Comparison of ENCODE assay signal across 22 mouse cellular contexts in genomic region chr10:44024705-44025104, GRCm38 (mm10).
A peak's percentile ranks its signal among the peaks of the same experiment; 100 is the strongest.
DNase-seq lines count a peak whose midpoint lies in the region; ATAC-seq and TF ChIP-seq lines count a peak whose summit lies in the region.
"Had no signal": no experiment of that assay in that cellular context is flagged by ENCODE, and none has a peak within 500 bp of the region (broad histone marks: within the 10 kb centered on the region; RNA-seq: fewer than 3 reads in every experiment).

No protein-coding gene starts in this region.

- no peaks in the 10 kb centered on the region for H3K27me3 ChIP-seq in CH12.LX (replicated peaks)
- no peaks in the 10 kb centered on the region for H3K27me3 ChIP-seq in midbrain, embryonic 11.5 days (ENCODE audit: control insufficient read depth, insufficient read depth, low read length)
- no peaks in the 10 kb centered on the region for H3K27me3 ChIP-seq in intestine, embryonic 15.5 days (replicated peaks)
- H3K27me3 ChIP-seq: embryonic facial prominence, embryonic 15.5 days; heart, embryonic 13.5 days; midbrain, embryonic 13.5 days had no signal

- TF ChIP-seq EP300 in CH12.LX (IDR thresholded peaks at IDR 0.05; ENCODE audit: low read length): no peak

- no peaks in the 10 kb centered on the region for H3K9me3 ChIP-seq in CH12.LX (replicated peaks; ENCODE audit: low read length)
- no peaks in the 10 kb centered on the region for H3K9me3 ChIP-seq in midbrain, embryonic 11.5 days (ENCODE audit: control insufficient read depth, low read length)
- no peaks in the 10 kb centered on the region for H3K9me3 ChIP-seq in intestine, embryonic 15.5 days
- H3K9me3 ChIP-seq: embryonic facial prominence, embryonic 15.5 days; heart, embryonic 13.5 days; limb, embryonic 10.5 days; midbrain, embryonic 13.5 days had no signal

- WGBS in midbrain, embryonic 11.5 days: 69% methylated on average over 10 of the region's 10 CpGs
- 56% methylated on average over 10 of the region's 10 CpGs for WGBS in intestine, embryonic 15.5 days

- dilution Hi-C loops in CH12.LX (cut with MboI; ENCODE audit: extremely low pct_ligation_motif_present, extremely low pct_unique_long_range_greater_than_20kb, low sequenced_read_pairs): no loop called here

- no peak overlapping the region for H3K4me2 ChIP-seq in CH12.LX (ENCODE audit: insufficient read depth, low read depth, poor library complexity, severe bottlenecking)
- H3K4me2 ChIP-seq in midbrain, embryonic 11.5 days: no peak overlapping the region
- H3K4me2 ChIP-seq in intestine, embryonic 15.5 days (replicated peaks): no peak overlapping the region
- H3K4me2 ChIP-seq: embryonic facial prominence, embryonic 15.5 days; heart, embryonic 13.5 days; midbrain, embryonic 13.5 days had no signal

- peaks cover 2 to 4% of the 10 kb centered on the region in 2 experiments; a peak in 3 of 4 replicates for H3K4me1 ChIP-seq in CH12.LX (ENCODE audit: control insufficient read depth in 1 of 2, insufficient read depth in 2 of 2)
- H3K4me1 ChIP-seq in midbrain, embryonic 11.5 days (ENCODE audit: control insufficient read depth, insufficient read depth, low read length): no peaks in the 10 kb centered on the region
- no peaks in the 10 kb centered on the region for H3K4me1 ChIP-seq in intestine, embryonic 15.5 days (replicated peaks)
- H3K4me1 ChIP-seq: embryonic facial prominence, embryonic 15.5 days; heart, embryonic 13.5 days; limb, embryonic 10.5 days; midbrain, embryonic 13.5 days had no signal

- in situ Hi-C loops in CH12.LX (cut with MboI; ENCODE audit: low pct_ligation_motif_present, low pct_unique_long_range_greater_than_20kb, low sequenced_read_pairs): no loop called here

- no peak overlapping the region for H3K27ac ChIP-seq in CH12.LX (ENCODE audit: insufficient read depth, low read depth)
- H3K27ac ChIP-seq in midbrain, embryonic 11.5 days (ENCODE audit: low read depth, low read length): no peak overlapping the region
- no peak overlapping the region for H3K27ac ChIP-seq in intestine, embryonic 15.5 days
- H3K27ac ChIP-seq: embryonic facial prominence, embryonic 15.5 days; heart, embryonic 13.5 days; limb, embryonic 10.5 days; midbrain, embryonic 13.5 days had no signal

- no peak overlapping the region for H3K4me3 ChIP-seq in CH12.LX (replicated peaks in 1 of 3; ENCODE audit: low read depth in 2 of 3, low read length in 2 of 3, poor library complexity in 1 of 3)
- H3K4me3 ChIP-seq in midbrain, embryonic 11.5 days (ENCODE audit: low read depth, low read length): no peak overlapping the region
- H3K4me3 ChIP-seq in intestine, embryonic 15.5 days (replicated peaks): no peak overlapping the region
- H3K4me3 ChIP-seq: embryonic facial prominence, embryonic 15.5 days; heart, embryonic 13.5 days; limb, embryonic 10.5 days; midbrain, embryonic 13.5 days; myocyte had no signal

- no peak; the same call in 1 of the 2 replicates for TF ChIP-seq POLR2A in CH12.LX (IDR thresholded peaks at IDR 0.05; ENCODE audit: low read depth, low read length)

- no peak overlapping the region for H3K9ac ChIP-seq in CH12.LX (ENCODE audit: insufficient read depth, low read depth)
- no peak overlapping the region for H3K9ac ChIP-seq in midbrain, embryonic 11.5 days (ENCODE audit: low read length)
- H3K9ac ChIP-seq in intestine, embryonic 15.5 days: no peak overlapping the region
- H3K9ac ChIP-seq: embryonic facial prominence, embryonic 15.5 days; heart, embryonic 13.5 days; midbrain, embryonic 13.5 days had no signal

- DNase-seq in CD4-positive helper T cell, adult 2 months (ENCODE audit: low read depth, low spot score): peak; percentile 36
- no peak for DNase-seq in CH12.LX (ENCODE audit: extremely low read depth)
- DNase-seq in ZHBTc4 (ENCODE audit: low read depth, low spot score): peak; percentile 38
- no peak for DNase-seq in adrenal gland, adult 2 months
- no peak for DNase-seq in midbrain, embryonic 11.5 days (ENCODE audit: low spot score, missing footprints)
- no peak for DNase-seq in embryo, embryonic 11 days
- DNase-seq: adrenal gland, postnatal 10 days; cerebellum, adult 18-20 months; cerebellum, postnatal 36 days; heart, adult 18-20 months; heart, postnatal 14 days; kidney, adult 8-10 months; kidney, postnatal 10 days; lung, postnatal 10 days had no signal

- no peaks in the 10 kb centered on the region for H3K36me3 ChIP-seq in CH12.LX (replicated peaks in 1 of 2; ENCODE audit: control insufficient read depth in 1 of 2, insufficient read depth in 1 of 2, low read length in 1 of 2)
- no peaks in the 10 kb centered on the region for H3K36me3 ChIP-seq in midbrain, embryonic 11.5 days (ENCODE audit: control insufficient read depth, insufficient read depth, low read length)
- no peaks in the 10 kb centered on the region for H3K36me3 ChIP-seq in intestine, embryonic 15.5 days
- H3K36me3 ChIP-seq: embryonic facial prominence, embryonic 15.5 days; heart, embryonic 13.5 days; limb, embryonic 10.5 days; midbrain, embryonic 13.5 days had no signal

- H3K79me2 ChIP-seq in CH12.LX (replicated peaks; ENCODE audit: control insufficient read depth, extremely low read depth, insufficient read depth, poor library complexity, severe bottlenecking): no peaks in the 10 kb centered on the region

- peak in 1 of 2 experiments; percentile 26; a peak in 1 of 4 replicates for TF ChIP-seq CTCF in CH12.LX (conservative IDR thresholded peaks at IDR 0.05 in 1 of 2, IDR thresholded peaks at IDR 0.05 in 1 of 2; ENCODE audit: low read depth in 2 of 2, low read length in 2 of 2)

- peak; percentile 12 for TF ChIP-seq RAD21 in CH12.LX (IDR thresholded peaks at IDR 0.05; ENCODE audit: low read depth, low read length)

- peak; percentile 84 for ATAC-seq in megakaryocyte, adult 5-6 weeks (ENCODE audit: poor library complexity, severe bottlenecking)
- no peak for ATAC-seq in midbrain, embryonic 11.5 days (ENCODE audit: low FRiP score)
- ATAC-seq in intestine, embryonic 15.5 days: no peak
- ATAC-seq: forebrain, embryonic 14.5 days; midbrain, embryonic 13.5 days had no signal

TF ChIP-seq in CH12.LX, 34 proteins besides CTCF, POLR2A, EP300 and RAD21:
- TF ChIP-seq GABPA (IDR thresholded peaks at IDR 0.05; ENCODE audit: insufficient replicate concordance, low read depth, low read length) (no peak), JUND (conservative IDR thresholded peaks at IDR 0.05; ENCODE audit: low read depth, low read length) (no peak), CHD1 (IDR thresholded peaks at IDR 0.05; ENCODE audit: low read depth, low read length) (no peak), ETS1 (conservative IDR thresholded peaks at IDR 0.05; ENCODE audit: low read depth, low read length) (no peak), POLR2AphosphoS2 (IDR thresholded peaks at IDR 0.05; ENCODE audit: low read depth, low read length) (no peak), NRF1 (IDR thresholded peaks at IDR 0.05; ENCODE audit: low read depth, low read length) (no peak), MEF2A (IDR thresholded peaks at IDR 0.05; ENCODE audit: borderline replicate concordance, low read depth, low read length) (no peak), SIN3A (IDR thresholded peaks at IDR 0.05; ENCODE audit: low read length) (no peak), MAFK (IDR thresholded peaks at IDR 0.05; ENCODE audit: insufficient replicate concordance, low read length) (no peak), KAT2A (IDR thresholded peaks at IDR 0.05; ENCODE audit: insufficient replicate concordance, low read length) (no peak), TBP (conservative IDR thresholded peaks at IDR 0.05; ENCODE audit: low read depth, low read length) (no peak), ZC3H11A (IDR thresholded peaks at IDR 0.05; ENCODE audit: low read depth, low read length) (no peak), PAX5 (IDR thresholded peaks at IDR 0.05; ENCODE audit: low read length) (no peak), IRF4 (IDR thresholded peaks at IDR 0.05; ENCODE audit: low read depth, low read length) (no peak), TCF12 (IDR thresholded peaks at IDR 0.05; ENCODE audit: low read depth, low read length) (no peak), NELFE (IDR thresholded peaks at IDR 0.05; ENCODE audit: low read depth, low read length) (no peak)

Comparison
In these comparisons a context has a peak if more than half of its experiments do, and no peak if none do; other contexts are left out.
1. DNase-seq: peak in CD4-positive helper T cell, adult 2 months (single experiment) and ZHBTc4 (single experiment); none in CH12.LX (single experiment), adrenal gland, adult 2 months (single experiment), midbrain, embryonic 11.5 days (single experiment) and embryo, embryonic 11 days (single experiment).